Mouse (Mus musculus): ENCODE results near the gene Clspn. TPM values are rescaled to one million over a fixed set of nuclear protein-coding genes. Genes with fewer than 3 reads are reported as not detected.

Clspn gene
- polyA plus RNA-seq, 2 experiments = 25.4 to 38.5 TPM

DNA sequence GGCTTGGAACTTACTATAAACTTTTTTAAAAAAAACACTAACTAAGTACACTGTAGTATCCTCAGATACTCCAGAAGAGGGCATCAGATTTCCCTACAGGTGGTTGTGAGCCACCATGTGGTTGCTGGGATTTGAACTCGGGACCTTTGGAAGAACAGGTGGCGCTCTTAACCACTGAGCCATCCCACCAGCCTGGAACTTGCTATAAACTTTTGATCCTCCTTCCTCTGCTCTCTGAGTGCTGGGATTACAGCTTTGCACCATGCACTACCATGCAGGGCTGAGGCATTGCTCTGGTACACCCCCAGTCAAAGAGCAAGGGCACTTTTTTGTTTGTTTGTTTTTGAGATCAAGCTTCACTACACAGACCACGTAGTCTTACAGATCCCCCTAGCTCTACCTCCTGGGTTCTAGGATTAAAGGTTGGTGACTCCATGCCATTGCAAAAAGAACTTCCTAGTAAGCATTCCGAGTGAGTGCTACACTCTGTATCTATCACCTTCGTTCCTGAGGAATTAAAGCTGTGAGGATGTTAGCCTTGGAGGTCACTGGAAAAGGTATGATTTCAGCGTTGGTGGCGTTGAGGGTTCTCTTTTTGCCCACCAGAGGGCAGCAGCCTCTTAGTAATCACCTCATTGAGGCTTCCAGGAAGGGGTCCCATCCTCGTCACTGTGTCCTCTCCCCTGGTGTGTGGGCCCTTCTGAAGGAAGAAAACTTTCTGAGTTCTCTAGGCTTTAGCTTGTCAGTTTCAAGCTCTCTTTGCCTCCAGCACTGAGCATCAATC lies 43.4 kb downstream of the Clspn start:
- DNase-seq (ENCODE audit: low read depth in 3 of 3, low spot score in 3 of 3) (peak in 1 of 3 experiments; percentile 11), ATAC-seq (ENCODE audit: insufficient read depth) (no peak)
- Histone ChIP-seq H3K4me1 (replicated peaks; ENCODE audit: control insufficient read depth in 2 of 2, insufficient read depth in 2 of 2, low read length in 1 of 2) (no peaks in the 10 kb centered on the region), H3K9me3 (ENCODE audit: control insufficient read depth, low read length) (no peaks in the 10 kb centered on the region), H3K27me3 (ENCODE audit: control insufficient read depth, insufficient read depth, low read length) (no peaks in the 10 kb centered on the region), H3K9ac (replicated peaks) (no peak overlapping the region), H3K4me3 (ENCODE audit: insufficient read depth in 1 of 2, low read depth in 2 of 2, low read length in 2 of 2) (no peak overlapping the region), H3K27ac (no peak overlapping the region), H3K36me3 (replicated peaks; ENCODE audit: control insufficient read depth, insufficient read depth, low read depth) (no peaks in the 10 kb centered on the region), H3K4me2 (ENCODE audit: low read depth) (no peak overlapping the region)
- 27% methylated on average over 8 of the region's 8 CpGs for WGBS (ENCODE audit: insufficient replicate concordance)
- TF ChIP-seq EP300 (IDR thresholded peaks at IDR 0.05; ENCODE audit: low read depth) (no peak), CTCF (IDR thresholded peaks at IDR 0.05; ENCODE audit: low read depth) (peak; percentile 82)

DNA sequence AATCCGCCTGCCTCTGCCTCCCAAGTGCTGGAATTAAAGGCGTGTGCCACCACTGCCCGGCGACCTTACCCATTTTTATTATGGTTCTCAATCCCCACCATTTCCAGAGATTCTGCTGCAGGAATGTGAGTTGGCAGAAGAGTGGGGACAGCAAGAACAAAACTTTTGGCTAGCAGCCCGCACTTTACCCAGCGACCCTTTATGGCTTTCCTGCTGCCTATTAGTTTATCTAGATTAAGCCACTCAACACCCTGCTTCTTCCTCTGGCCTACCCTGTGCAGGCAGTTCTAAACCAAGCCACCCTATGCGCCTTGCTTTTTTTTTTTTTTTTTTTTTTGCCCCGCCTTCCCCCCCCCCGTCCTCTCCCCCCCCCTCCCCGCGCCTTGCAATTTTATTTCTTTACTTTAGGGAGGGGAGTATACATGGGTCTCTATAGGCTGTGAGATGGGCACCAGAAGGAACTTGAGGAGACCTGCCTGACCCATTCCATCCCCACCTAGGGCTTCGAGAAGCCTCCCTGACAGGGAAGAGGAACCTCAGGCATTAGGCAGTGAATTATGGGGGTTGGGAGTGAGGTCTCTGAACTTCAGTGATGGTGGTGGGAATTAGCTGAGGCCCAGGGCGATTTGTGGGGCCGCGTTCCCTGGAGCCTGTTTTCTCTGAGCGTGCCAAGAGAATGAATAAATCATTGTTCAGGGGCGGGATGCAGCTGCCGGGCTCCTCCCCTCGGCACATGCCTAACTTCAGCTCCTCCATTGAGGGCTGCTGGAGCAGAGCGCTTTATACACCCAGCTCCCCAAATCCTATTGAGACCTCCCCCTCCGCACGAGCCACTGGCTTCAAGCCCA lies 45.1 kb downstream of the Clspn start:
- TF ChIP-seq CTCF (IDR thresholded peaks at IDR 0.05; ENCODE audit: low read depth) = no peak
- TF ChIP-seq EP300 (IDR thresholded peaks at IDR 0.05; ENCODE audit: low read depth) = no peak
- WGBS (ENCODE audit: insufficient replicate concordance) = 27% methylated on average over 21 of the region's 22 CpGs
- ATAC-seq (ENCODE audit: insufficient read depth) (no peak), DNase-seq (ENCODE audit: low read depth in 3 of 3, low spot score in 3 of 3) (no peak)
- Histone ChIP-seq H3K9me3 (ENCODE audit: control insufficient read depth, low read length) (no peaks in the 10 kb centered on the region), H3K4me1 (replicated peaks; ENCODE audit: control insufficient read depth in 2 of 2, insufficient read depth in 2 of 2, low read length in 1 of 2) (no peaks in the 10 kb centered on the region), H3K27ac (no peak overlapping the region), H3K36me3 (replicated peaks; ENCODE audit: control insufficient read depth, insufficient read depth, low read depth) (no peaks in the 10 kb centered on the region), H3K4me2 (ENCODE audit: low read depth) (no peak overlapping the region), H3K9ac (replicated peaks) (no peak overlapping the region), H3K27me3 (ENCODE audit: control insufficient read depth, insufficient read depth, low read length) (no peaks in the 10 kb centered on the region), H3K4me3 (ENCODE audit: insufficient read depth in 1 of 2, low read depth in 2 of 2, low read length in 2 of 2) (no peak overlapping the region)

DNA sequence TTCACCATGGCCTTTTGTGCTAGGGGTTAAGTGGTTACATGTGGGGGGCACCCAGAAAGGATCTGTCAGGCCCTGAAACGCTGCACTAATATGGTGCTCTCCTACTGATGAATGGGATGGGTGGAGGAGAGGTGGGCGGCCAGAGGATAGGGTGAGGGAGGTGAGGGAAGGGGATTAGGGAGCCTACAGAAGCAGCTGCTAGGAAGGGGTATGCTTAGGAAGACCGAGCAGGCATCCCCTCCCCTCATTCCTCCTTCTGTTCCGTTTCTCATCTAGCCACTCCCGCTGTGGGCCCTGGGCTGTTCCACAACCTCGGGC lies 45.7 kb downstream of the Clspn start:
- ATAC-seq (ENCODE audit: insufficient read depth) (no peak), DNase-seq (ENCODE audit: low read depth in 3 of 3, low spot score in 3 of 3) (no peak)
- TF ChIP-seq CTCF (IDR thresholded peaks at IDR 0.05; ENCODE audit: low read depth) (no peak), EP300 (IDR thresholded peaks at IDR 0.05; ENCODE audit: low read depth) (no peak)
- Histone ChIP-seq H3K4me3 (ENCODE audit: insufficient read depth in 1 of 2, low read depth in 2 of 2, low read length in 2 of 2) (no peak overlapping the region), H3K4me1 (replicated peaks; ENCODE audit: control insufficient read depth in 2 of 2, insufficient read depth in 2 of 2, low read length in 1 of 2) (no peaks in the 10 kb centered on the region), H3K36me3 (replicated peaks; ENCODE audit: control insufficient read depth, insufficient read depth, low read depth) (no peaks in the 10 kb centered on the region), H3K9ac (replicated peaks) (no peak overlapping the region), H3K27me3 (ENCODE audit: control insufficient read depth, insufficient read depth, low read length) (no peaks in the 10 kb centered on the region), H3K27ac (no peak overlapping the region), H3K4me2 (ENCODE audit: low read depth) (no peak overlapping the region), H3K9me3 (ENCODE audit: control insufficient read depth, low read length) (no peaks in the 10 kb centered on the region)
- WGBS (ENCODE audit: insufficient replicate concordance) = 27% methylated on average over 6 of the region's 6 CpGs

DNA sequence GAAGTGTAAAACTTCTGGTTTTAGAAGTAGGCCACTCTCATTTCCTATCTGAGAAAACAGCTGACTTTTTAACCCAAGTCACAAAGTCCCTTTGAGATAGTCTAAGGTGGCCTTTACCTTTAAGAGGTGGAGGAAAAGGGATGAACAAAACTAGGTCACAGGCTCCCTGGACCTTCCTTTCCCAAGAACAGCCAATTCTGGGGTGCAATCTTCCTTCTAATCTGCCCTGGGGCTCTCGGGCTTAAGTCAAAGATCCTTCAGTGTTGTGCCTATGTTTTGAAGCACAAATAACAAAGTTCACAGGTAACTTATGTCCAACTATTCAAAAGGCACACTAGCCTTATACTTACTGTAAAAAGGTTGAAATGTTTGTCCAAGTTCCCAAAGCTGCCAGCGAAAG lies 47.4 kb downstream of the Clspn start:
- TF ChIP-seq CTCF (IDR thresholded peaks at IDR 0.05; ENCODE audit: low read depth) (no peak), EP300 (IDR thresholded peaks at IDR 0.05; ENCODE audit: low read depth) (no peak)
- no peak overlapping the region for H3K27ac ChIP-seq
- no peaks in the 10 kb centered on the region for H3K4me1 ChIP-seq (replicated peaks; ENCODE audit: control insufficient read depth in 2 of 2, insufficient read depth in 2 of 2, low read length in 1 of 2)
- H3K9ac ChIP-seq (replicated peaks) = no peak overlapping the region
- H3K36me3 ChIP-seq (replicated peaks; ENCODE audit: control insufficient read depth, insufficient read depth, low read depth) = no peaks in the 10 kb centered on the region
- DNase-seq (ENCODE audit: low read depth in 3 of 3, low spot score in 3 of 3) = no peak
- H3K27me3 ChIP-seq (ENCODE audit: control insufficient read depth, insufficient read depth, low read length) = no peaks in the 10 kb centered on the region; the same call in 1 of the 2 replicates
- H3K9me3 ChIP-seq (ENCODE audit: control insufficient read depth, low read length) = no peaks in the 10 kb centered on the region
- H3K4me3 ChIP-seq (ENCODE audit: insufficient read depth in 1 of 2, low read depth in 2 of 2, low read length in 2 of 2) = no peak overlapping the region
- H3K4me2 ChIP-seq (ENCODE audit: low read depth) = no peak overlapping the region
- 59% methylated on average over 2 of the region's 2 CpGs for WGBS (ENCODE audit: insufficient replicate concordance)
- ATAC-seq (ENCODE audit: insufficient read depth) = no peak

DNA sequence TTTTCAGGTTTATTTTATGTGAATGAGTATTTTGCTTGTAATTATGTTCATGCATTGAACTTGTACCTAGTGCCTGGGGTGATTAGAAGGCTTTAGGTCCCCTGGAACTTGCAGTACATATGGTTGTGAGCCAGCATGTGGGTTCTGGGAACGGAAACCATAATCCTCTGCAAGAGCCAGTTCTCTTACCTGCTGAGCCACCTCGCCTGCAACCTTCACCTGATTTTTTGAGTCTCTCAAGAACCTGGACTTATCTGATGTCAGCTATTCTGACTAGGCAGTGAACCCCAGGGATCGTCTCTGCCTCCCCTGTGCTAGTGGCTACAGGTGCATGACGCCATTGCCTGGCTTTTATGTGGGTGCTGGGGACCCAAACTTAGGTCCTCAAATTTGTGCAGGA lies 49.0 kb downstream of the Clspn start:
- TF ChIP-seq CTCF (IDR thresholded peaks at IDR 0.05; ENCODE audit: low read depth) (no peak), EP300 (IDR thresholded peaks at IDR 0.05; ENCODE audit: low read depth) (no peak)
- DNase-seq (ENCODE audit: low read depth in 3 of 3, low spot score in 3 of 3) (no peak), ATAC-seq (ENCODE audit: insufficient read depth) (no peak)
- Histone ChIP-seq H3K27me3 (ENCODE audit: control insufficient read depth, insufficient read depth, low read length) (no peaks in the 10 kb centered on the region; the same call in 1 of the 2 replicates), H3K4me2 (ENCODE audit: low read depth) (no peak overlapping the region), H3K9ac (replicated peaks) (no peak overlapping the region), H3K9me3 (ENCODE audit: control insufficient read depth, low read length) (no peaks in the 10 kb centered on the region), H3K36me3 (replicated peaks; ENCODE audit: control insufficient read depth, insufficient read depth, low read depth) (no peaks in the 10 kb centered on the region), H3K27ac (no peak overlapping the region), H3K4me3 (ENCODE audit: insufficient read depth in 1 of 2, low read depth in 2 of 2, low read length in 2 of 2) (no peak overlapping the region), H3K4me1 (replicated peaks; ENCODE audit: control insufficient read depth in 2 of 2, insufficient read depth in 2 of 2, low read length in 1 of 2) (no peaks in the 10 kb centered on the region)
- WGBS (ENCODE audit: insufficient replicate concordance) = 58% methylated on average over 4 of the region's 4 CpGs

All from liver, embryonic 14.5 days (tissue).